Mouse (Mus musculus): Measurements from ENCODE around the gene Ero1l. TPM values are rescaled to one million over a fixed set of nuclear protein-coding genes. Genes with fewer than 3 reads are reported as not detected.

The Ero1l gene
- polyA plus RNA-seq, 1 experiment from 2014 or later: 96.6 TPM

DNA sequence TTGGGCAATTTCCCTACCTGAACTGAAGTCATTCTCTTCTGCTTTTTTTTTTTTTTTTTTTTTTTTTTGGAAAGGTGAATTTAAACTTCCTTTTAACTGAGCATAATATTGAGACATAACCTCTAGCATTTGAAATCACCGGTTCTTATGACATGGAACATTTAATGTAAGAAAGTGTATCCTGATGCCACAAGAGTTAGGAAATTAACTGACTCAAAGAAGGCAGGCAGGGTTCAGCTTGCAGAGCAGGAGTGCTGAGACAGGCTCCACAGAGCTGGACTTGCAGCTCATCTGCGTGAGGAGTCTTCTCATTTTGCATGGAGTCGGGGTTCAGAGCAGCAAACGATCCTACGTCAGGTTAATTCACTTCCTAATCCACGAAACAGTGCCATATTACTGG, 42.8 kb downstream of the Ero1l start:
- Histone ChIP-seq H3K4me3 (ENCODE audit: low read depth, low read length) (no peak overlapping the region), H3K27ac (ENCODE audit: low read depth, low read length) (no peak overlapping the region), H3K9ac (ENCODE audit: low read depth, low read length) (no peak overlapping the region), H3K4me1 (replicated peaks; ENCODE audit: control insufficient read depth, insufficient read depth, low read length) (no peaks in the 10 kb centered on the region), H3K4me2 (replicated peaks; ENCODE audit: low read depth) (no peak overlapping the region), H3K36me3 (ENCODE audit: control insufficient read depth, insufficient read depth) (no peaks in the 10 kb centered on the region), H3K27me3 (replicated peaks; ENCODE audit: control insufficient read depth, insufficient read depth, low read length) (no peaks in the 10 kb centered on the region), H3K9me3 (ENCODE audit: control insufficient read depth) (no peaks in the 10 kb centered on the region)
- no peak for TF ChIP-seq CTCF (IDR thresholded peaks at IDR 0.05; ENCODE audit: low read depth)
- ATAC-seq: no peak
- WGBS: 85% methylated on average over 6 of the region's 6 CpGs

- 75% methylated on average over 3 of the region's 3 CpGs for whole genome bisulfite sequencing
- Histone ChIP-seq H3K36me3 (ENCODE audit: control insufficient read depth, insufficient read depth) (no peaks in the 10 kb centered on the region), H3K4me1 (replicated peaks; ENCODE audit: control insufficient read depth, insufficient read depth, low read length) (no peaks in the 10 kb centered on the region), H3K27ac (ENCODE audit: low read depth, low read length) (no peak overlapping the region), H3K9ac (ENCODE audit: low read depth, low read length) (no peak overlapping the region), H3K27me3 (replicated peaks; ENCODE audit: control insufficient read depth, insufficient read depth, low read length) (no peaks in the 10 kb centered on the region), H3K4me2 (replicated peaks; ENCODE audit: low read depth) (no peak overlapping the region), H3K9me3 (ENCODE audit: control insufficient read depth) (no peaks in the 10 kb centered on the region), H3K4me3 (ENCODE audit: low read depth, low read length) (no peak overlapping the region)
- ATAC-seq: no peak
- TF ChIP-seq CTCF (IDR thresholded peaks at IDR 0.05; ENCODE audit: low read depth): no peak
Observed at GRCm38 (mm10) chr14:45263831-45264592, 54.6 kb downstream of the Ero1l start.

- TF ChIP-seq CTCF (IDR thresholded peaks at IDR 0.05; ENCODE audit: low read depth): no peak
- Histone ChIP-seq H3K9me3 (ENCODE audit: control insufficient read depth) (no peaks in the 10 kb centered on the region), H3K27me3 (replicated peaks; ENCODE audit: control insufficient read depth, insufficient read depth, low read length) (no peaks in the 10 kb centered on the region), H3K9ac (ENCODE audit: low read depth, low read length) (no peak overlapping the region), H3K27ac (ENCODE audit: low read depth, low read length) (no peak overlapping the region), H3K4me1 (replicated peaks; ENCODE audit: control insufficient read depth, insufficient read depth, low read length) (no peaks in the 10 kb centered on the region), H3K4me3 (ENCODE audit: low read depth, low read length) (no peak overlapping the region), H3K4me2 (replicated peaks; ENCODE audit: low read depth) (no peak overlapping the region), H3K36me3 (ENCODE audit: control insufficient read depth, insufficient read depth) (no peaks in the 10 kb centered on the region)
- 88% methylated on average over 4 of the region's 4 CpGs for WGBS
- no peak for ATAC-seq
Observed at GRCm38 (mm10) chr14:45251548-45252076, 67.0 kb downstream of the Ero1l start.

GRCm38 (mm10) chr14:45241613-45242012, 77.0 kb downstream of the Ero1l start:
- Histone ChIP-seq H3K4me1 (replicated peaks; ENCODE audit: control insufficient read depth, insufficient read depth, low read length) (no peaks in the 10 kb centered on the region), H3K27ac (ENCODE audit: low read depth, low read length) (no peak overlapping the region), H3K4me3 (ENCODE audit: low read depth, low read length) (no peak overlapping the region), H3K4me2 (replicated peaks; ENCODE audit: low read depth) (no peak overlapping the region), H3K27me3 (replicated peaks; ENCODE audit: control insufficient read depth, insufficient read depth, low read length) (no peaks in the 10 kb centered on the region), H3K36me3 (ENCODE audit: control insufficient read depth, insufficient read depth) (no peaks in the 10 kb centered on the region), H3K9ac (ENCODE audit: low read depth, low read length) (no peak overlapping the region), H3K9me3 (ENCODE audit: control insufficient read depth) (no peaks in the 10 kb centered on the region)
- 55% methylated on average over 1 of the region's 1 CpGs for WGBS
- ATAC-seq: no peak
- TF ChIP-seq CTCF (IDR thresholded peaks at IDR 0.05; ENCODE audit: low read depth): peak; percentile 67

- Histone ChIP-seq H3K9me3 (ENCODE audit: control insufficient read depth) (no peaks in the 10 kb centered on the region), H3K4me1 (replicated peaks; ENCODE audit: control insufficient read depth, insufficient read depth, low read length) (no peaks in the 10 kb centered on the region), H3K4me3 (ENCODE audit: low read depth, low read length) (no peak overlapping the region), H3K27ac (ENCODE audit: low read depth, low read length) (no peak overlapping the region), H3K9ac (ENCODE audit: low read depth, low read length) (no peak overlapping the region), H3K4me2 (replicated peaks; ENCODE audit: low read depth) (no peak overlapping the region), H3K27me3 (replicated peaks; ENCODE audit: control insufficient read depth, insufficient read depth, low read length) (no peaks in the 10 kb centered on the region), H3K36me3 (ENCODE audit: control insufficient read depth, insufficient read depth) (no peaks in the 10 kb centered on the region)
- ATAC-seq: no peak
- WGBS: 89% methylated on average over 2 of the region's 2 CpGs
- no peak for TF ChIP-seq CTCF (IDR thresholded peaks at IDR 0.05; ENCODE audit: low read depth)
Observed at GRCm38 (mm10) chr14:45239042-45239441, 79.5 kb downstream of the Ero1l start.

Other genes with a start within 250 kb of the Ero1l start
- gene Gpr137c, start 99.1 kb downstream of the Ero1l start, polyA plus RNA-seq (2015; fragmentation: Nextera tagmentation; extraction: Ambion mirVana): 1.4 and 2.0 TPM in 2 replicates
- 4.2 and 5.2 TPM in 2 replicates for gene Txndc16, start 98.4 kb downstream of the Ero1l start, polyA plus RNA-seq (2015; fragmentation: Nextera tagmentation; extraction: Ambion mirVana)
- 98.6 and 98.8 TPM in 2 replicates for gene Psmc6, start 11.0 kb upstream of the Ero1l start, polyA plus RNA-seq (2015; fragmentation: Nextera tagmentation; extraction: Ambion mirVana)
- gene Styx, start 32.3 kb upstream of the Ero1l start, polyA plus RNA-seq (2015; fragmentation: Nextera tagmentation; extraction: Ambion mirVana): 40.1 and 46.5 TPM in 2 replicates
- 37.8 and 40.9 TPM in 2 replicates for gene Gnpnat1, start 86.1 kb upstream of the Ero1l start, polyA plus RNA-seq (2015; fragmentation: Nextera tagmentation; extraction: Ambion mirVana)
- 138 and 147 TPM in 2 replicates for gene Fermt2, start 211.3 kb upstream of the Ero1l start, polyA plus RNA-seq (2015; fragmentation: Nextera tagmentation; extraction: Ambion mirVana)

Data from intestine, postnatal 0 days (tissue).